In the genomic region with DNA sequence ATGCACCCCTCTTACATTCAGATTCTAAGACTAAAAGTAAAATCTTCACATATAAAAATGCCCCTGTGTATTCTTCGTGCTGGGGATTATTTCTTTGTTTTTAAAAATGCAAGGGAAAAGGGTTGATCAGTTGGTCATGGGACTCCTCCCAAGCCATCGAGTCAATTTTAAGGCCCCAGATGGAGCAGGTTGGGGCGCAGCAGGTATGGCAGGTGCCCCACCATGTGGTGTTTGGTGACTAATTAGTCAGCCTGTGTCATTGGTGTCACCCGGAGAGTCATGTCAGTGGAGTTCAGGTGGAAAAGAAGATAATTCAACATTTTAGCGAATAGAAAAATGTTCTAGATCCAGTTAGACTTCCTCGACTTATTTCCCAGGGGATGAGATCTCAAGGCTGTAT, we compare ENCODE assay signal across 18 mouse cellular contexts.
"Had no signal": no experiment of that assay in that cellular context is flagged by ENCODE, and none has a peak within 500 bp of the region (broad histone marks: within the 10 kb centered on the region; RNA-seq: fewer than 3 reads in every experiment).

No protein-coding gene starts in this region.

- DNase-seq: kidney, postnatal 14 days; kidney, postnatal 4 days; left cerebral cortex, postnatal 4 days; liver, postnatal 0 days; lung, embryonic 14.5 days; right cerebral cortex, adult 18-20 months; right cerebral cortex, postnatal 14 days; right cerebral cortex, postnatal 4 days; thymus, postnatal 25 days had no signal

- H3K4me3 ChIP-seq: limb, embryonic 12.5 days; limb, embryonic 15.5 days; midbrain, embryonic 13.5 days; stomach, embryonic 15.5 days had no signal

- H3K36me3 ChIP-seq: limb, embryonic 12.5 days; limb, embryonic 15.5 days; midbrain, embryonic 13.5 days; stomach, embryonic 15.5 days had no signal

- H3K27me3 ChIP-seq: limb, embryonic 12.5 days; limb, embryonic 15.5 days; midbrain, embryonic 13.5 days; stomach, embryonic 15.5 days had no signal

- H3K4me2 ChIP-seq: limb, embryonic 12.5 days; limb, embryonic 15.5 days; liver, embryonic 11.5 days; lung, embryonic 14.5 days; midbrain, embryonic 13.5 days; stomach, embryonic 15.5 days had no signal

- H3K4me1 ChIP-seq: stomach, embryonic 15.5 days had no signal

- ATAC-seq: liver, postnatal 0 days; lung, postnatal 0 days; midbrain, embryonic 13.5 days; midbrain, embryonic 16.5 days had no signal

- H3K27ac ChIP-seq: limb, embryonic 12.5 days; limb, embryonic 15.5 days; liver, embryonic 14.5 days; macrophage; midbrain, embryonic 13.5 days; stomach, embryonic 15.5 days had no signal

- H3K9ac ChIP-seq: limb, embryonic 12.5 days; limb, embryonic 15.5 days; liver, embryonic 14.5 days; liver, postnatal 0 days; lung, embryonic 14.5 days; midbrain, embryonic 13.5 days; stomach, embryonic 15.5 days had no signal

- H3K9me3 ChIP-seq: limb, embryonic 12.5 days; limb, embryonic 15.5 days; midbrain, embryonic 13.5 days; stomach, embryonic 15.5 days had no signal
